Mouse (Mus musculus): ENCODE measurements around the gene Cpne7.
"Not testable (repeated sequence)": the region's sequence is repeated elsewhere in the genome, so short reads cannot be mapped to it uniquely, and the experiment has no call there.

Gene Cpne7

GRCm38 (mm10) chr8:123117127-123117731 is at the start of gene Cpne7:
Cpne7 (plus strand) TSS chr8:123117374.
- no peak for DNase-seq (ENCODE audit: low spot score in 2 of 2)

DNA sequence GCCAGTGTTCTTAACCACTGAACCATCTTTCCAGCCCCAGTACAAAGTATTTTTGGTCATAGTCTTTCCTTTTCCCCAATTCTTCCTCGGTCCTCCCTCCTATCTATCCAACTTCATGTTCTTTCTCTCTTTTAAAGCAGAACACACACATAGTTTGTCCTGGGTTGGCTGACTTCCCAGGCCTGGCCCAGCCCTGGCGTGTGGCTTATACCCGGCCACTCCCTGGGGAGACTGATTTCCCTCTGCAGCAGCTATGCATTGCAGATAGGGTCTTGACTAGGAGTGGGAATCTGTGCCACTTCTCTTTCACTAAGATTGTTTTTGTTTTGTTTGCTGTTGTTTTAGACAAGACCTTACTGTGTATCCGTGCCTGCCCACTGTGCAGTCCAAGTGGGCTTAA is 46.0 kb upstream of the Cpne7 start:
- no peak for DNase-seq (ENCODE audit: low spot score in 2 of 2)

- DNase-seq (ENCODE audit: low spot score in 2 of 2) = no peak
Measured at GRCm38 (mm10) chr8:123077213-123077612, 40.0 kb upstream of the Cpne7 start.

DNA sequence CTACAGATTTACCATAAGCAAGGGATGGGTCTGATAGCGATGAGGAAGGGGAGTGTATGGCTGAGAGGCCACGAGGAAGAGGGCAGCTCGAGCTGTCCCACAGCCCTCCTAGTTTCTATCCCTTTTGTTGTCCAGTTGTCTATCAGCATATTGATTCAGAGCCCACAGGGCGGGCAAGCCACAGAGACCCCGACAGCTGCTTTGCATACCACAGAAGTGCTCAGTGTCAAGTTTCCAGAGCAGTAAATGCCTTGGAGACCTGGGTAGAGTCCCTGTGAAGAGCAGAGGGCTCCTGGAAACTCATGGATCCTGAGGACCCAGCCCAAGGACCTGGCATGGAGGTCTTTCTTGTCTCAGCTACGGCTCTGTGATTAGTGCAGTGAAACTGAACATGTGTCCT is 34.2 kb upstream of the Cpne7 start:
- no peak for DNase-seq (ENCODE audit: low spot score in 2 of 2)

- peak in 1 of 2 experiments; percentile 58 for DNase-seq (ENCODE audit: low spot score in 2 of 2)
Measured at GRCm38 (mm10) chr8:123083610-123084009, 33.6 kb upstream of the Cpne7 start.

DNA sequence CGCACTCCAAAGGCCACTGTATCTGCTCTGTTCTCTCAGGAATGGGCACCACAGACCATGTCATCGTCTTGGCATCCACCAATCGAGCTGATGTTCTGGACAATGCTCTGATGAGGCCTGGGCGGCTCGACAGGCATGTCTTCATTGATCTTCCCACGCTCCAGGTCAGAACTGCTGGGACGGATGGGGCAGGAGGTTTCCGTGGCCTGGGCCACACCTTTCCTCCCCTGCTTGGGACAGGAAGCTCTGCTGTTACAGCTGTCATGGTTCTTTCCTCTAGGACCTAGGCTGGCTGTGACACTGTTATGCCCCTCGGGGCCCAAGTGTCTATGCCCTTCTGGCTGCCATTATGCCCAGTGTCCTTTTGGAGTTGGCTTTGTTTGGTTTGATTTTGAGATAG is 29.9 kb upstream of the Cpne7 start:
- DNase-seq (ENCODE audit: low spot score in 2 of 2) = no peak

GRCm38 (mm10) chr8:123097216-123097615 is 20.0 kb upstream of the Cpne7 start:
- peak in 1 of 2 experiments; percentile 49 for DNase-seq (ENCODE audit: low spot score in 2 of 2)

DNA sequence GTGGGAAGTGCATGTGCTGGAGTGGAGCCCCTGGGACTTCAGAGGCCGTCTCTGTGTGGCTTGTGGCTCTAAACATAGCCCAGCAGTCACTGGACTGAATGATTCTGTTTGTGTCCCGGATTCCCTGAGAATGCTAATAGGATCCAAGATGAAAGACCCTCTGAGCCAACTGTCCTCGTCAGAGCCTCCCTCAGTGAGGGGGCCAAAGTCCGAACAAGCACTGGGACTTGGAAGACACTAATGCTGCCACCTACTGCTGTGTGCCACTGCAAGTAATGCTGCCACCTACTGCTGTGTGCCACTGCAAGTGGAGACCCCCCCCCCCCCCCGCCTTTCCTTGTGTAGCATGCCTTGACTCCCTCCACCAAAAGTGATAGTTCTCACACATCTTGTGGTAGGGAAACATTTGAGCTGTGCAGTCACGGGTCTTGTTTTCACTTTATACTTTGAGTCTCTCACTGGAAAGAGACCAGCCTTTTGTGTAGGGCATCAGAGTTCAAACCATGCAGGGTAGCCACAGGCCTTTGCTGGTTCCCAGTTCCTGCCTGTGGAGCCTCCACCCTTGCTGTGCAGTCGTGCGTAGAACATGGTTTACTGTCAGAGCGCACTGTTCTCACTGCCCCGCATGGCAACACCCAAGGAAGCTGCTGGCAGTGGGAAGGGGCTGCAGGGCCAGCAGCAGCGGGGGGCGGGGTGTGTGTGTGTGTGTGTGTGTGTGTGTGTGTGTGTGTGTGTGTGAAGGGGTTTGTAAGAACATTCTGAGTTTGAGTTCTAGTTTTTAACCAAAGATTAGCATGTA is 19.2 kb upstream of the Cpne7 start:
- DNase-seq (ENCODE audit: low spot score in 2 of 2) = peak in 1 of 2 experiments; percentile 43

DNA sequence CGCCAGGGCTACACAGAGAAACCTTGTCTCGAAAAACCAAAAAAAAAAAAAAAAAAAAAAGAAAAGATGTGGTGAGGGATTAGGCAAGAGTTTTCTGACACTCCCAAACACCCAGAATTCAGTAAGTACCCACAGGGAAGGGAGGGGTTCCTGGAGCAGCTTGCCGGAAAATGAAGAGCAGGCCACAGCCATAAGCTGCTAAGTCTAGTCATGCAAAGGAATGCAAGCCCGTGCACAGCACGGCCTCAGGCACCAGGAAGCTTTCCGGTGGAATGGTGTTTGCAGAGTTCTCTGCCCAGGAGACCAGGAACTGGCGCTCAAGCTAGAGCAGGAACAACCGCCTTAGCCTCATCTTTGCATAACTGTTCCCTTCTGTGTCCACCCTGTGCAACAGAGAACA is 16.9 kb upstream of the Cpne7 start:
- DNase-seq (ENCODE audit: low spot score in 2 of 2) = no peak

GRCm38 (mm10) chr8:123101244-123101643 is 15.9 kb upstream of the Cpne7 start:
- no peak for DNase-seq (ENCODE audit: low spot score in 2 of 2)

- peak; percentile 95 to 98 for DNase-seq (ENCODE audit: low spot score in 2 of 2)
Measured at GRCm38 (mm10) chr8:123101735-123102685, 15.2 kb upstream of the Cpne7 start, which contains the start of gene Rpl13. Rpl13 (plus strand) TSS chr8:123102350.

GRCm38 (mm10) chr8:123102855-123103254 is 14.3 kb upstream of the Cpne7 start:
- DNase-seq (ENCODE audit: low spot score in 2 of 2) = not testable (repeated sequence)

GRCm38 (mm10) chr8:123103285-123103684 is 13.9 kb upstream of the Cpne7 start:
- no peak for DNase-seq (ENCODE audit: low spot score in 2 of 2)

- DNase-seq (ENCODE audit: low spot score in 2 of 2) = no peak
Measured at GRCm38 (mm10) chr8:123104046-123104767, 13.0 kb upstream of the Cpne7 start.

- DNase-seq (ENCODE audit: low spot score in 2 of 2) = no peak
Measured at GRCm38 (mm10) chr8:123105553-123106326, 11.4 kb upstream of the Cpne7 start.

DNA sequence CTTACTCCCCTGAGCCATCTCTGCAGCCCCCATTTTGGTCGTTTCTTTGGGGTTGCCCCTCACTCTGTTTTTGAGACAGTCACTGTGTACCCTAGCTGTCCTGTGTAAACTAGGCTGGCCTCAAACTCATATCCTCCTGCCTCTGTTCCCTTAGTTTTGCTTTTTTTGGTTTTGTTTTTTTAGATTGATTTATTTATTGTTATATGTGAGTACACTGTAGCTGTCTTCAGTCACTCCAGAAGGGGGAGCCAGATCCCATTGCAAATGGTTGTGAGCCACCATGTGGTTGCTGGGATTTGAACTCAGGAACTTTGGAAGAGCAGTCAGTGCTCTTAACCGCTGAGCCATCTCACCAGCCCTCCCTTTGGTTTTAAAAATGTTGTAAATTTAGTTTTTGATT is 10.6 kb upstream of the Cpne7 start:
- DNase-seq (ENCODE audit: low spot score in 2 of 2) = no peak

GRCm38 (mm10) chr8:123108010-123108409 is 9.2 kb upstream of the Cpne7 start:
- no peak for DNase-seq (ENCODE audit: low spot score in 2 of 2)

GRCm38 (mm10) chr8:123108953-123109352 is 8.2 kb upstream of the Cpne7 start:
- no peak for DNase-seq (ENCODE audit: low spot score in 2 of 2)

- DNase-seq (ENCODE audit: low spot score in 2 of 2) = no peak
Measured at GRCm38 (mm10) chr8:123110649-123111048, 6.5 kb upstream of the Cpne7 start.

GRCm38 (mm10) chr8:123112892-123113291 is 4.3 kb upstream of the Cpne7 start:
- DNase-seq (ENCODE audit: low spot score in 2 of 2) = no peak
